Mouse (Mus musculus) urinary bladder, adult 18-20 months (tissue): ENCODE results near the gene Pde4dip.

Source experiments
- DNase-seq, 2 experiments: peaks; one replicate each; pipeline ENCODE4 v3.0.0; 2022; ENCODE audit warnings: low spot score in 2 of 2, mixed read lengths in 2 of 2

The Pde4dip gene

GRCm38 (mm10) chr3:97844163-97844820, 44.2 kb downstream of the Pde4dip start:
- no peak for DNase-seq

GRCm38 (mm10) chr3:97842641-97843040, 45.9 kb downstream of the Pde4dip start:
- no peak for DNase-seq

- no peak for DNase-seq
These were observed 48.1 kb downstream of the Pde4dip start for GRCm38 (mm10) chr3:97840439-97840838.

- peak in 1 of 2 experiments; percentile 8 for DNase-seq
These were observed 52.6 kb downstream of the Pde4dip start for GRCm38 (mm10) chr3:97835888-97836287.

- no peak for DNase-seq
These were observed 53.9 kb downstream of the Pde4dip start for GRCm38 (mm10) chr3:97834625-97835024.

- DNase-seq, result no peak
These were observed 56.8 kb downstream of the Pde4dip start for GRCm38 (mm10) chr3:97831564-97832320.

- no peak for DNase-seq
These were observed 57.9 kb downstream of the Pde4dip start for GRCm38 (mm10) chr3:97830622-97831021.

- no peak for DNase-seq
These were observed 58.4 kb downstream of the Pde4dip start for GRCm38 (mm10) chr3:97830122-97830521.

GRCm38 (mm10) chr3:97828286-97828685, 60.2 kb downstream of the Pde4dip start:
- DNase-seq, result no peak

GRCm38 (mm10) chr3:97825246-97825645, 63.3 kb downstream of the Pde4dip start:
- no peak for DNase-seq

GRCm38 (mm10) chr3:97824744-97825143, 63.8 kb downstream of the Pde4dip start:
- no peak for DNase-seq

- peak in 1 of 2 experiments; percentile 16 for DNase-seq
These were observed 64.3 kb downstream of the Pde4dip start for GRCm38 (mm10) chr3:97824011-97824711.

- DNase-seq, result no peak
These were observed 65.1 kb downstream of the Pde4dip start for GRCm38 (mm10) chr3:97823438-97823837.

GRCm38 (mm10) chr3:97819050-97819449, 69.5 kb downstream of the Pde4dip start:
- no peak for DNase-seq

- DNase-seq, result no peak
These were observed 70.0 kb downstream of the Pde4dip start for GRCm38 (mm10) chr3:97818383-97818982.

- DNase-seq, result no peak
These were observed 76.7 kb downstream of the Pde4dip start for GRCm38 (mm10) chr3:97811651-97812399.

GRCm38 (mm10) chr3:97811158-97811557, 77.3 kb downstream of the Pde4dip start:
- DNase-seq, result no peak

GRCm38 (mm10) chr3:97810334-97810733, 78.2 kb downstream of the Pde4dip start:
- DNase-seq, result no peak

- no peak for DNase-seq
These were observed 82.9 kb downstream of the Pde4dip start for GRCm38 (mm10) chr3:97805559-97805958.

GRCm38 (mm10) chr3:97803675-97804074, 84.8 kb downstream of the Pde4dip start:
- no peak for DNase-seq

- DNase-seq, result no peak
These were observed 85.6 kb downstream of the Pde4dip start for GRCm38 (mm10) chr3:97802927-97803326.
